Mouse (Mus musculus) embryo, embryonic 10.5 days (tissue): Measurements from ENCODE around the gene Snph.
"Not testable (repeated sequence)": the region's sequence is repeated elsewhere in the genome, so short reads cannot be mapped to it uniquely, and the experiment has no call there.

Experiments used
- DNase-seq: peaks from one replicate; pipeline ENCODE4 v3.0.0-alpha.2; 2015; ENCODE audit warnings: low spot score

Snph gene

DNA sequence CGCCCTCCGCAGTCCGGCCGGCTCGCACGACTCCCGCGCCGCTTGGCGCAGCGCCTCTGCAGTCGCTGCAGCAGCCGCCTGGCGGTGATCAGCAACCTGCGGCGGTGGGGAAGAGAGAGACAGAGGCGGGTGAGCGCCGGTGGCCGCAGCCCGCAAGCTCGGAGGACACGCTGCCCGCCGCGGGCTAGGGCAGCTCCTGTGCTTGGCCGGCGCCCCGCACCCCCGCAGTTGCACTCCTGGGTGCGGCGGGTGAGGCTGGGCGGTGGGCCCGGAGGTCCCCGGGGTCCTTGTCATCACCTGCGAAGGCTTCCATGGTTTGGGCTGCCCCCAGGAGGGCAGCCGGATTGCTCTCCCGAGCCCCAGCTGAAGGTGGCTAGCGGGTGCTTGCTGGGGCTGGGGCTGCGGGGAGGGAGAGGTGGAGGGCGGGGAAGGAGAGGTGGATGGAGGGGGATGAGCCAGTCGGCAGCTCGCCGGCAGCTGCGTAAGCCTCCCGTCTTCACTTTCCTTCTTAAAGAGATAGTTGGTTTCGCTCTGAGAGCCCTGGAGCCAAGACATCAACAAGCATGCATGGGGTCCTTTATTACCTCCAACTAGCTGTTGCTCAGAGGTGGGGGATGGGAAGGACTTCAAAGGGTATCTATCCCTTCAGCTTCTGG, at the start of gene Snph:
TSS of gene Snph (minus strand) at position 435 of the 656 bp plus-strand sequence.
- peak; percentile 75 for DNase-seq

DNA sequence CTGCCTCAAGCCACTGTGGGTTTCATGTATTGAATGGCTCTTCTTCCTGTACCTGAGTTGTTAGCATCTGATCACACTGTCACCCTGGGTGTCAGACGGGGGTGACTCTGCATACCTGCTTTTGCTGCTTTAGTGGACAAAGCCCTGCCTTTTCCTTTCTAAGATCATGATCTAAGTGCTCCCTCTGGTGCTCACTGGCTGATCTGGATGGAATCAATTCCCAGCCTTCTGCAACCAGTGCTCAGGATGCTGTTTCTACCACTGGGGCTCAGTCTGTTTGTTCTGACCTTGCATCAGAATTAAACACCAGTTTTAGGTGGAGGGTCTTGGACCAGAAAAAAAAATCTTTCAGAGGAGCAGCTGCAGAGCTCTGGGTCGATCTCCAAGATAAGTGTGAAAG, 43.8 kb upstream of the Snph start:
- DNase-seq = no peak

GRCm38 (mm10) chr2:151670968-151671329, 38.6 kb upstream of the Snph start:
- DNase-seq = no peak

DNA sequence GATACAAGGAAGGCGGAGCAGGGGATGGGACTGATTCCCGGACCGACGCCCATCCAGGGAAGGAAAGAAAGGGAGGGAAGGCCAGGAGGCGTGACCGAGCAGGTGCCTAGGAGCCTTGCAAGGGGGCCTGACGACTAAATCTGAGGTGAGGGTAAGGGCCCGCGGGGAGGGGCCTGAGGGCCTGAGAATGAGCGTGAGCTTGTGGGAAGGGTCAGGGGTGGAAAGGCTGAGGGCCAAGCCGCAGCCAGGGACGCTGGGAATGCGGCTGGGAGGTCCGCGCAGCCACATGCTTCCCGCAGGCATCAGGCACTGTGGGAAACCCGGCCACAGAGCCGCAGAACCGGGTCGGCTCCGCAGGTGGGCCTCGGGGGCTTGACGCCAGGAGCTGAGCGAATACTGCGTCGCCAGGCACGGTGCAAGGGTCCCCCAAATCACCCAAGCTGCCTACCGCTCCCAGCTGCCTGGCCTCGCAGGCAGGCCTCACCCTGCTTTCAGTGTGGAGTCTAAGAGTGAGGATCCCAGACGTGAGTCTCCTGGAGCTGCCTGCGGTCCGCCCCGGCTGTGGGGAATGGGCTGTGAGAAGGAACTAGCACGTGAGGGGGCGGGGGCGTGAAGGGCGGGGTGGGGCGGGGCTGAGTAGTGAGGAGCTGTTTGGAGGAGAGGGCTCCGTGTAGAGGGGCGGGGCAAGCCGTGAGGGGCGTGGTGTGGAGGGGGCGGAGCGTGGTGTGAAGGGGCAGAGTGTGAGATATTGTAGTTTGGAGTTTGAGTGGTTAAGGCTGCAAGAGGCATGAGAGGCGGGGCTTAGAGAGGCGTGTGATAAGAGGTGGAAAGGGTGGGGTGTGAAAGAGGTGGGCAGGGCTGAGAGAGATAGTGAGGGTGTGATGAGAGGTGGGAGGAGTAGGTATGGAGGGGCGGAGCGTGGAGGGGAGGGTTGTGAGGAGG, 37.9 kb upstream of the Snph start:
- no peak for DNase-seq

- DNase-seq = no peak
Observed at GRCm38 (mm10) chr2:151668433-151668832, 36.0 kb upstream of the Snph start, which contains the start of gene Rad21l. Gene Rad21l, minus strand, starts transcription at chr2:151668533.

- DNase-seq = no peak
Observed at GRCm38 (mm10) chr2:151652053-151652452, 19.7 kb upstream of the Snph start.

GRCm38 (mm10) chr2:151636015-151636402, 3.6 kb upstream of the Snph start:
- DNase-seq = no peak

DNA sequence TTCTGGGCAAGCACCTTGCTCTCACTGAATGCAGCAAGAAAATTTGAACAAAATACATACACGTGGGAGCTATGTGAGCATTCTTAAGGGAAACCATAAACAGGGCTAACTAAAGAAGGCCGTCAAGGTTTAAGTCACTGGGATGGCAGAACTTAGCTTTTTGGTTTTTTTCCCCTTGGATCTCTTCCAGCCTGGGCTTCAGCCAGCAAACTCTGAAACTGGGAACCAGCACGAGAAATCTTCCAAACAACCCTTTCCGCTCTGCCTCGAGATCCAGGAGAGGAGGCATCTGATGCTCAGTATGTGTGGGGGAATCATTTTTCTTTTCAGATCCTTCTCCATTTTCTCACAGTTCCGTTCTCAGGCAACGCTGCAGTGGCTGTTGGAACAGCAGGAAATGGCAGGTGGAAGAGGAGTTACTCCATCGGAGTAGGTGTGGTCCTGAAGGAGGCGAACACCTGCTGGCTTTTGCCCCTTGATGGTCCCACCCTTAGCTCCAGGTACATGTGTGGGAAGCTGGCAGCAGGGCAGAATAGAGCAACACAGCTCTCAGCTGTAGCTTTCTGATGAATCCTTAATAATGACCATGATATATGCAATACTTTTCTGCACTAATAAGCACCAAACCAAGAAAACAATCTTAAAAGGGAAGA, 3.1 kb upstream of the Snph start:
- DNase-seq = no peak

GRCm38 (mm10) chr2:151634903-151635302, 2.5 kb upstream of the Snph start:
- DNase-seq = no peak

GRCm38 (mm10) chr2:151632982-151633381, 589 bp upstream of the Snph start:
- no peak for DNase-seq

DNA sequence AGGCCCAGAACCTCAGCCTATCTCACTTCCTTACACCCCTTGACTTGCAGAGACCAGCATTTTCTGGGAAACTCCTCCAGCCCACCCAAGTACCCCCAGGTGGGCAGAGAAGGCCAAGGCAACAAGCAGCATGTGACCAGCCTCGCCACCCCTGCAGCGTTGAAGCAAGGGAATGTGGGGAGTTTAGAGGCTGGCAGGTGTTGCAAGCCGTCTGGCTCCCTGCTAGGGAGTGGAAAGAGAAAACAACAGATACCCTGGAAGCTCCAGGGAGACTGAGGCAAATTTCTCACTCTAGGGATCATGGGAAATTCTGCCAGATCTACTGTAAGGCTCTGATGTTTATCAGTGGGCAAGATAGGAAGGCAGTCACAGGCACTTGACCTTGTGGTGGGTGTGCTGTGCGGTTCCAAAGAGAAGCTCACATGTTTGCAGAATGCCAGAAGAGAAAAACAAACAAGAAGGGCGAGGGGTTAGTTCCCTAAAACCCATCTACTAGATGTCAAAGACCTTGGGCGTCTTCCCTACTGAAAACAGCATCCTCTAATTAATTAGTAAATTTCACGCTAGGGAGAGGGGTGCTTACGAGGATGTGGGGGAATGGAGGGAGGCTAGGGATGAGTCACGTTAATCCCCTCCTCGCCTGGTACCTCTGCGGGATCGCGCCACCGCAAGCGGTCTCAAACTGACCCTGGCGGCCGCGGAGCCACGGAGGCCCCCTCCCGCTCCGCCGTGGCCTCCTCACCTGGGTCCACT, 811 bp downstream of the Snph start:
- DNase-seq = no peak

- no peak for DNase-seq
Observed at GRCm38 (mm10) chr2:151629310-151629709, 3.1 kb downstream of the Snph start.

DNA sequence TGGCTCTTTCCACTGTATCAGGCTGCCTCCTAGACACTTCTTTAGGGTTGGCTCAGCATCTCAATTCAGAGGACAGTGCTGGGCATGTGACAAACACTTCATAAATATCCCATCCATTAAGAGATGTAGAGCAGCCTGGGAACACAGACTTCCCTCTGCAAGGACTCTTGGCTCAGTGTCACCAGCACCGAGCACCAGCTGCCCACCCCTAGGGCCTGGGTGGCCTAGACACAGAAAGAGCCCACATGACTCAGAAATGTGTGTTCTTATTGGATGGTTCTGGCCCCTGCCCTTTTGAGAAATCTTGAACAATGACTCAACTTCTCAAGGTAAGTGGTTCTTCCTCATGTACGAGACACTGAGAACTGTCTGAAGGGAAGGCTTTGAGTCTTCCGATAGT, 4.4 kb downstream of the Snph start:
- DNase-seq = no peak

- DNase-seq = no peak
Observed at GRCm38 (mm10) chr2:151626296-151626695, 6.1 kb downstream of the Snph start.

- no peak for DNase-seq
Observed at GRCm38 (mm10) chr2:151623776-151624175, 8.6 kb downstream of the Snph start.

DNA sequence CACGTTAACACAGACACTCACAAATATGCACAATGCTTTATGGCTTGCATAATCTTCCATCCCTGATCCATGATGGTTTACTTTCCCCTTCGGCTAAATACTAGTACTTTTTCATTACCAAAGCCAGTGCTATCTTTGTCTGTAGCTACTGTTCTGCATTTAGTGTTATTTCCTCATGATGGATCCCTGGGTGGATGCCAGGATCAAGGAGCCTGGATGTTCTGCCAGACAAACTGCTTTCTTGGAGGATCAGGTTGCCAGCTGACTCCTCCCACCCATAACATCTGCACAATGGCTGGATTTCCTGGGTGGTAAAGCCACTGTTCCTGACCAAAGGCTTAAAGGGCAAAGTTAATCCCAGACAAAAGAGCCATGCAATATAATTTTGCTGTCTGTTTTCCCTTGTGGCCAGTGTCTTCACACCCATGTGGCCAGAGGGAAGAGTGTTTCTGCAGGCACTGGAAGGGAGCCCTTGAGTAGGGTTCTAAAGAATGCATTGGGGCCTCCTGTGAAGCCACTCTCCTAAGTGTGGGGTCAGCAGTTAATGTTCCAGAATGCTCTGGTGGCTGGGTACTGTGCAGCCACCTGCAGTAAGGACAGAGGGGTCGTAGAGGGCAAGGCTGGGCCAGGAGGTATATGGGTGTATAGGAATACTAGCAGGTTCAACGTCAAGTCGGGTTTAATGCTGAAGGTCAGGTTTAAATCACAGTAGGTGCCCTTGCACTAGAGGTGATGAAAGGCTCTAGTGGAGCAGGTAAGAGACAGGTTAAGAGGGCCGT, 15.7 kb downstream of the Snph start:
- DNase-seq = no peak

DNA sequence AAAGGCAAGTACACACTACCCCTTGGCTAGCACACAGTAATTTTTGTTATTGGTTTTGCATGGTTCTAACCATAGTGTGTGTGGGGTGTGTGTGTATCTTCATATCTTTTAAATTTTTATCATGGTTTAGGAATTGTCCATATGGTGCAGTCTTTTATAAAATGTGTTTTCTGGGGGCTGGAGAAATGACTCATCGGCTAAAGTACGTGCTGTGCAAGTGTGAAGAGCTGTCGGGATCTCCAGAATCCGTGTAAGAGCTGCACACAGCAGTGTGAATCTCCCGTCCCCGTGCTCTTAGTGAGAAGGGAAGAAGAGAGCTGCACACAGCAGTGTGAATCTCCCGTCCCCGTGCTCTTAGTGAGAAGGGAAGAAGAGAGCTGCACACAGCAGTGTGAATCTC, 16.6 kb downstream of the Snph start:
- DNase-seq = not testable (repeated sequence)

- no peak for DNase-seq
Observed at GRCm38 (mm10) chr2:151609974-151610373, 22.4 kb downstream of the Snph start.

GRCm38 (mm10) chr2:151608435-151608834, 24.0 kb downstream of the Snph start:
- no peak for DNase-seq

GRCm38 (mm10) chr2:151605437-151605987, 26.9 kb downstream of the Snph start:
- DNase-seq = peak; percentile 56

DNA sequence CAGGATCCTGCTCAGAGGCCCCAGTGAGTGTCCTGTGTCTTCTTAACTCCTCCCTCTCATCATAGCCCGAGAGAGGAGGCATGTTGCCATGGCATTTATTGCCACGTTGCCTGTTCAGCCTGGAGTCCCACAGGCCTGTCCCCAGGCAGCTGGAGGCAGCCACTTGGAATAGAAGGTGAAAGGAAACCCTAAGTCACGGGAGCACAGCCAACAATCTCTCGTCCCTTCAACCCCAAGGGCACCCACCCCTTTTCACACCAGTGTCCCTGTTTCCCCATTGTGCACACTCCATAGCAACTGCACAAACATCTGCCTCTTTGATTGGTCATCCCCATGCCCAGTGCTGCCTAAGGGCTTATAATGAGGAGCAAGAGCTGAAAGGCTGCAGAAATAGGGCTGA, 28.8 kb downstream of the Snph start:
- DNase-seq = peak; percentile 69
